Mouse (Mus musculus) intestine, postnatal 0 days (tissue): Measurements from ENCODE around the gene Npat. TPM values are rescaled to one million over a fixed set of nuclear protein-coding genes. Genes with fewer than 3 reads are reported as not detected.

Experiments used
- ATAC-seq: fragments of 200-750 bp; cut with Nextera tagmentation; 2 replicates; pipeline ENCODE4 v1.8.0; 2017; ENCODE audit warnings: mild to moderate bottlenecking, moderate TSS enrichment, moderate library complexity
- H3K27ac ChIP-seq: fragments of 300-500 bp; sonication (generic); 2 replicates; pipeline ENCODE4 v1.5.1; 2014; ENCODE audit warnings: mild to moderate bottlenecking, low read depth, low read length, moderate library complexity
- H3K27me3 ChIP-seq: fragments of 300-500 bp; sonication (generic); replicated peaks from 2 replicates; pipeline ENCODE4 v1.6.1; 2014; ENCODE audit warnings: low read length, mixed read lengths; ENCODE audit not compliant: control insufficient read depth, insufficient read depth
- H3K36me3 ChIP-seq: fragments of 300-500 bp; sonication (generic); 2 replicates; pipeline ENCODE4 v1.6.1; 2014; ENCODE audit warnings: mild to moderate bottlenecking, moderate library complexity; ENCODE audit not compliant: control insufficient read depth, insufficient read depth
- H3K4me1 ChIP-seq: fragments of 300-500 bp; sonication (generic); replicated peaks from 2 replicates; pipeline ENCODE4 v1.6.1; 2014; ENCODE audit warnings: antibody characterized with exemption, low read length, mixed read lengths; ENCODE audit not compliant: control insufficient read depth, insufficient read depth
- H3K4me2 ChIP-seq: fragments of 300-500 bp; sonication (generic); replicated peaks from 2 replicates; pipeline ENCODE4 v1.6.1; 2014; ENCODE audit warnings: low read depth, mild to moderate bottlenecking, moderate library complexity
- H3K4me3 ChIP-seq: fragments of 300-500 bp; sonication (generic); 2 replicates; pipeline ENCODE4 v1.5.1; 2014; ENCODE audit warnings: low read depth, low read length
- H3K9ac ChIP-seq: fragments of 300-500 bp; sonication (generic); 2 replicates; pipeline ENCODE4 v1.6.1; 2014; ENCODE audit warnings: mild to moderate bottlenecking, low read depth, low read length
- H3K9me3 ChIP-seq: fragments of 300-500 bp; sonication (generic); 2 replicates; pipeline ENCODE4 v1.6.1; 2016; ENCODE audit warnings: mixed run types; ENCODE audit not compliant: control insufficient read depth
- CTCF ChIP-seq: sonication (generic); IDR thresholded peaks from 2 replicates; pipeline ENCODE4 v1.5.1; 2016; ENCODE audit warnings: low read depth, mild to moderate bottlenecking, control low read depth, antibody characterized with exemption, moderate library complexity
- WGBS: fragments of 180-500 bp; shearing (Covaris S2); extraction: QIAGEN DNeasy Blood & Tissue Kit; methylation state at CpG from one replicate; pipeline ENCODE4 v1.1.7; 2014; 5-methylcytosine and 5-hydroxymethylcytosine counted together
- polyA plus RNA-seq: library from polyadenylated mRNA; unstranded; fragments of >200 nt; fragmentation: Nextera tagmentation; extraction: Ambion mirVana; gene quantifications from 2 replicates; pipeline ENCODE4 v1.2.1, GENCODE M21; 2015

Npat gene
- polyA plus RNA-seq, 1 experiment from 2014 or later = 4.2 TPM

DNA sequence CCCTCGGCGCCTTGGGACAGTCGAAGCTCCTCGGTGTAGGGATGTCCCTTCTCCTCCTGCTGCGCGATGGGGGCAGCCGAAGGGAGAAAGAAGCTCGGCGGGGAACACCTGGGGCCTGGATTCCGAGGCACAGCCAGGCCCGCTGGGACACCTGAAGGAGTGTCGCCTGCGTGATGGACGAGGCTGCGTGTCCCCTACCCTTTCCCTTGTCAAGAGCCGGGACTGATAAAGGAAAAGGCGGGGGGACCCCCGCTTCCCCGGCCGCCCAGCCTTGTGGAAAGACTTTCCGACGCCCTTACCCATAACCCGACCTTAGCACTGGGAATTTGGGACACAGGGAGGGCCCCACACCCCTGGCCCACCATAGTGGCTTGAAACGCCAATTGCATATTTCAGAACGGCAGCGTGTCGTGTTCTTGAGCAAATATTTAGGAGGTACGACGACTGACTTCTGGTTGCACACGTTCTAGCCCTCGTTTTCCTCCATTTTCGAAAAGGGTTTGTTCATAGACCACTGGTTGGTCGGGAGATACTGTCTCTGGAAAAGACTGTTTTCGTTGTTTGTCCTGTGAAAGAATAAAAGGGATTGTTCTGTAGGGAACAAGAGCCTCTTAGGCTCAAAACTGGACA lies 604 bp downstream of the Npat start:
- H3K4me3 ChIP-seq = peak overlapping the region; percentile 89
- TF ChIP-seq CTCF = no peak
- H3K27ac ChIP-seq = peak overlapping the region; percentile 88
- H3K4me2 ChIP-seq = peak overlapping the region; percentile 92
- H3K9ac ChIP-seq = peak overlapping the region; percentile 84
- no peaks in the 10 kb centered on the region for H3K36me3 ChIP-seq
- no peak; the same call in none of the 2 replicates for ATAC-seq
- no peaks in the 10 kb centered on the region for H3K27me3 ChIP-seq
- no peaks in the 10 kb centered on the region for H3K9me3 ChIP-seq
- no peaks in the 10 kb centered on the region for H3K4me1 ChIP-seq
- under 1% methylated on average over 30 of the region's 34 CpGs for WGBS

DNA sequence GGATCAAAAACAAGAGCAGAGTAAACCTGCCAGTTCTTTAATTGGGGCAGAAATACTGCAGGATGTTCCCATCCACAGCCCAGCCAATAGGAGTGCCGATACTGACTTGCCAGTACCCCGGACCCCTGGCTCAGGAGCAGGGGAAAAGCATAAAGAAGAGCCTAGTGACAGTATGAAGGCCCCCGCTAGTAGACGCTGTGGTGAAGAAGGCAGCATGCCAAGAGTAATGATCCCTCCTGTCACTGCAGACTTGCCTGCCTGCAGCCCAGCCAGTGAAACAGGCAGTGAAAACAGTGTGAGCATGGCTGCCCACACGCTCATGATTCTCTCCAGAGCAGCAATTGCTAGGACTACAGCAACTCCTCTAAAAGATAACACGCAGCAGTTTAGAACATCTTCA lies 33.8 kb downstream of the Npat start:
- 83% methylated on average over 6 of the region's 6 CpGs for WGBS
- no peak for ATAC-seq
- H3K36me3 ChIP-seq = peaks cover 44% of the 10 kb centered on the region

DNA sequence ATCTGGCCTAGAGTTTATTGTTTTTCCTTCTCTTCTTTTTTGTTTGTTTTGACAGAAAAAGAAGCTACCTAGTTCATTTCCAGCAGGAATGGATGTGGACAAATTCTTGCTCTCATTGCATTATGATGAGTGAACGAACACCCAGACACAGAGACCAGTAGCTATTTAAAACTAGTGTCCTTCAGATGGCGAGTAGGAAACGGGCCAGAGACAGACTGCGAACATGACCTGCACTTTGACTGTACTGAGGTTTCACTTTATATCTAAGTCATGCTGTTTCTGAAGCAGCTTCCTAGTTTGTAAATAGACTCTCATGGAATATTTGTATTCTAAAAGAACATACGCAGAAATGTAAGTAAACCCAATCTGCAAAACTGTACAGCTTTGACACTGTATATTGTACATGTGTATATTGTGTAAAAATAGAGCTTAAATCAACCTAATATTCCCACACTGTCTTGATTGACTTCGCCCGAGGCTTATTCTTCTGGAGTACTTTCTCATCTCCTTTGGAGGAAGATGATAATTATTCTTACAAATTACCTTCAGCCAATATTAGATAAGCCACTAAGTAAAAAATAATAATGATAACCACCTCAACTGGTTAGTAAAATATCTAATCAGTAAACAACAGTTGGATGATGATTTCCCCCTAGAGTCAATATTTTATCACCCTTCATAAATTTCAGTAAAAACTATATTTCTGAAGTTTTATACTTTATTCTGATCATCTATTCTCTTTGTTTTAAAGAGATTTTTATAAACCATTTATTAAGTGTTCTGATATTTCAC lies 35.9 kb downstream of the Npat start:
- 88% methylated on average over 7 of the region's 7 CpGs for WGBS
- Histone ChIP-seq H3K9me3 (no peaks in the 10 kb centered on the region), H3K4me1 (no peaks in the 10 kb centered on the region), H3K4me3 (no peak overlapping the region), H3K27ac (no peak overlapping the region), H3K27me3 (no peaks in the 10 kb centered on the region), H3K4me2 (no peak overlapping the region), H3K9ac (no peak overlapping the region), H3K36me3 (peaks cover 34% of the 10 kb centered on the region)
- no peak for ATAC-seq
- no peak for TF ChIP-seq CTCF

More for the DNA sequence above, 33.8 kb downstream of the Npat start:
- no peak overlapping the region for H3K27ac ChIP-seq
- H3K9me3 ChIP-seq = no peaks in the 10 kb centered on the region
- H3K4me1 ChIP-seq = no peaks in the 10 kb centered on the region
- no peak overlapping the region for H3K4me2 ChIP-seq
- no peaks in the 10 kb centered on the region for H3K27me3 ChIP-seq
- no peak overlapping the region for H3K4me3 ChIP-seq
- H3K9ac ChIP-seq = no peak overlapping the region
- no peak for TF ChIP-seq CTCF

DNA sequence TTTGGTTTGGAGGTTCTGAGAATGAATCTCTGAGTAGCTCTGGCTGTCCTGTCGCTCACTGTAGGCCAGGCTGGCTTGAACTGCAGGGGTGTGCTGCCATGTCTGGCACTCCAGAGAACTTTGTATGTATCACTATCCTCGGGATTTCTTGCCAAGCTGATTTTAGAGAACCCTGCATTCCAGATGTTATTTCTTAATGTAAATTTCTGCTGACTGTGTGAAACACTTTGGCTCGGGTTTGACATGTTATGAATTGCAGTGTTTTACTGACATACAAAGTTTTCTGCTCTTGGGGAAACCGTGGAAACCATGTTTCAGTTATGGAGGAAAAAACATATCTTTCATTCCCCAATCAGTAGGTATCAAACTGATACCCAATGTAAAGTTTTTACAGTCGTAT lies 38.9 kb downstream of the Npat start:
- Histone ChIP-seq H3K27ac (no peak overlapping the region), H3K4me1 (no peaks in the 10 kb centered on the region), H3K9me3 (no peaks in the 10 kb centered on the region), H3K27me3 (no peaks in the 10 kb centered on the region), H3K4me2 (no peak overlapping the region), H3K9ac (no peak overlapping the region), H3K4me3 (no peak overlapping the region), H3K36me3 (peaks cover 28% of the 10 kb centered on the region)
- WGBS = 64% methylated on average over 5 of the region's 5 CpGs
- ATAC-seq = no peak
- no peak for TF ChIP-seq CTCF

DNA sequence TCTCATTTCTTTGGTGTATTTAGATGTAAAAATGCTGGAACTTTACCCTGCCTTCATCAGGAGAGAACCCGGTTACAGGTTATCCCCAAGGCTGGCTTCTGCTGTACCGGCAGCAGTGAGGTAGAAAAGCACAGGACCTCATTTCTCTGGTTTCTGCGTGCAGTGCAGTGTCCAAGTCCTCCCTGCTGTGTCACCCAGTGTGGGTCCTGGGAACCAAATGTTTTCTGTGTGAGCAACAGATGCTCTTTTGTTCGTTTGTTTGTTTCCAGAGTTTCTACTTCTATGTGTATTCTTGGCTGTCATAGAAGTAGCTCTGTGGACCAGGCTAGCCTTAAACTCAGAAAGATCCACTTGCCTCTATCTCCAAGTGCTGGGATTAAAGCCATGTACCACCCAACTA lies 45.0 kb downstream of the Npat start:
- H3K36me3 ChIP-seq = peaks cover 67% of the 10 kb centered on the region
- H3K4me2 ChIP-seq = no peak overlapping the region
- 89% methylated on average over 4 of the region's 4 CpGs for WGBS
- no peak overlapping the region for H3K27ac ChIP-seq
- no peaks in the 10 kb centered on the region for H3K9me3 ChIP-seq
- no peaks in the 10 kb centered on the region for H3K4me1 ChIP-seq
- no peak for ATAC-seq
- no peaks in the 10 kb centered on the region for H3K27me3 ChIP-seq
- no peak for TF ChIP-seq CTCF
- H3K4me3 ChIP-seq = no peak overlapping the region
- no peak overlapping the region for H3K9ac ChIP-seq

DNA sequence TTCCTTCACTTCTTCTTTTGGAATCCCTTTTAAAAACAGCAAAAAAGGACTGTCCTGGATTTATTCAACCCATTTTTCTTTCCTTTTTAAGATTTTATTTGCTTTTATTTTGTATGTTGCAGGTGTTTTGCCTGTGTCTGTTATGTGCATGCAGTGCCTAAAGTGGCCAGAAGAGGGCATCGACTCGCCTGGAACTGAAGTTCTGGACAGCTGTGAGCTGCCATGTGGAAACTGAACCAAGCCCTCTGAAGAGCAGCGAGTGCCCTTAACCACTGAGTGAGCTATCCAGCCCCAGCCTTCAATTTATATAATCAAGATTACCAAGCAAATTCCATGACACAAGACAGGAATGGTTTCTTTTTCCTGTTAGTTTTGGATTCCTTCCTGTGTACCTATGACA lies 57.9 kb downstream of the Npat start:
- no peaks in the 10 kb centered on the region for H3K27me3 ChIP-seq
- 8% methylated on average over 3 of the region's 3 CpGs for WGBS
- peak; percentile 87 for TF ChIP-seq CTCF
- no peak overlapping the region for H3K27ac ChIP-seq
- H3K9ac ChIP-seq = no peak overlapping the region
- H3K4me3 ChIP-seq = no peak overlapping the region
- H3K9me3 ChIP-seq = no peaks in the 10 kb centered on the region
- no peak overlapping the region for H3K4me2 ChIP-seq
- no peaks in the 10 kb centered on the region for H3K4me1 ChIP-seq
- peaks cover 47% of the 10 kb centered on the region for H3K36me3 ChIP-seq
- peak; percentile 44; the same call in 1 of the 2 replicates for ATAC-seq
